Mouse (Mus musculus): ENCODE results near the gene Rhox3h.
"Not testable (repeated sequence)": the region's sequence is repeated elsewhere in the genome, so short reads cannot be mapped to it uniquely, and the experiment has no call there.

Rhox3h gene

GRCm38 (mm10) chrX:37668664-37669063, at the start of gene Rhox3h:
TSS of gene Rhox3h (minus strand) at chrX:37668764.
- DNase-seq (ENCODE audit: low spot score in 2 of 2) = not testable (repeated sequence)

- DNase-seq (ENCODE audit: low spot score in 2 of 2) = no peak
These were observed 33.3 kb upstream of the Rhox3h start for GRCm38 (mm10) chrX:37701821-37702387.

- no peak for DNase-seq (ENCODE audit: low spot score in 2 of 2)
These were observed 23.7 kb upstream of the Rhox3h start for GRCm38 (mm10) chrX:37692261-37692660.

GRCm38 (mm10) chrX:37683031-37683715, 14.6 kb upstream of the Rhox3h start:
- no peak for DNase-seq (ENCODE audit: low spot score in 2 of 2)

GRCm38 (mm10) chrX:37673177-37673576, 4.6 kb upstream of the Rhox3h start, which contains the start of gene Rhox2h:
TSS of gene Rhox2h (minus strand) at chrX:37673277.
- DNase-seq (ENCODE audit: low spot score in 2 of 2) = not testable (repeated sequence)

- DNase-seq (ENCODE audit: low spot score in 2 of 2) = not testable (repeated sequence)
These were observed 17.3 kb downstream of the Rhox3h start, which contains the start of gene Rhox4g for GRCm38 (mm10) chrX:37651227-37651626. TSS of gene Rhox4g (minus strand) at chrX:37651327.

- DNase-seq (ENCODE audit: low spot score in 2 of 2) = not testable (repeated sequence)
These were observed 25.2 kb downstream of the Rhox3h start, which contains the start of gene Rhox2g for GRCm38 (mm10) chrX:37643370-37643769. TSS of gene Rhox2g (minus strand) at chrX:37643470.

- not testable (repeated sequence) for DNase-seq (ENCODE audit: low spot score in 2 of 2)
These were observed 40.1 kb downstream of the Rhox3h start, which contains the start of gene Rhox3g for GRCm38 (mm10) chrX:37628512-37628911. TSS of gene Rhox3g (minus strand) at chrX:37628612.
